Mouse (Mus musculus) CH12.LX (cell line): ENCODE data around the gene Smyd3. TPM values are rescaled to one million over a fixed set of nuclear protein-coding genes. Genes with fewer than 3 reads are reported as not detected.
"Not testable (repeated sequence)": the region's sequence is repeated elsewhere in the genome, so short reads cannot be mapped to it uniquely, and the experiment has no call there.

Experiments used
- DNase-seq: peaks from one replicate; pipeline ENCODE4 v3.0.0-alpha.2; 2013; ENCODE audit errors: extremely low read depth
- H3K27ac ChIP-seq: 2 replicates; pipeline ENCODE4 v1.5.1; 2012; ENCODE audit warnings: low read depth, mild to moderate bottlenecking, control low read depth, moderate library complexity; ENCODE audit not compliant: insufficient read depth
- H3K27me3 ChIP-seq: replicated peaks from 2 replicates; pipeline ENCODE3; 2012; ENCODE audit warnings: inconsistent platforms
- H3K36me3 ChIP-seq, 2 experiments: replicated peaks in 1 of 2; 2 replicates each; pipeline versions ENCODE3 to v1.6.1; 2012; ENCODE audit warnings: inconsistent platforms in 1 of 2, low read length in 1 of 2, mild to moderate bottlenecking in 1 of 2, mixed read lengths in 1 of 2, moderate library complexity in 1 of 2; ENCODE audit not compliant: control insufficient read depth in 1 of 2, insufficient read depth in 1 of 2
- H3K4me1 ChIP-seq, 2 experiments: 2 replicates each; pipeline ENCODE4 v1.6.1; 2012; ENCODE audit warnings: inconsistent platforms in 1 of 2, moderate library complexity in 1 of 2; ENCODE audit not compliant: insufficient read depth in 2 of 2, control insufficient read depth in 1 of 2
- H3K4me2 ChIP-seq: 2 replicates; pipeline ENCODE4 v1.6.1; 2012; ENCODE audit warnings: low read depth, mild to moderate bottlenecking, control low read depth; ENCODE audit not compliant: poor library complexity, insufficient read depth, severe bottlenecking
- H3K4me3 ChIP-seq, 3 experiments: fragments of 150-350 bp in 1 of 3; sonication (generic) in 1 of 3; replicated peaks in 1 of 3; 2 replicates each; pipeline versions ENCODE3 to v1.5.1; 2011 to 2012; ENCODE audit warnings: low read depth in 2 of 3, low read length in 2 of 3, mild to moderate bottlenecking in 2 of 3, moderate library complexity in 2 of 3, control low read depth in 1 of 3, improper control_type of control experiment in 1 of 3, inconsistent platforms in 1 of 3, mixed read lengths in 1 of 3; ENCODE audit not compliant: poor library complexity in 1 of 3
- H3K79me2 ChIP-seq: replicated peaks from 2 replicates; pipeline ENCODE4 v1.6.1; 2012; ENCODE audit warnings: mild to moderate bottlenecking, moderate library complexity; ENCODE audit not compliant: control insufficient read depth, poor library complexity, insufficient read depth, severe bottlenecking; ENCODE audit errors: extremely low read depth
- H3K9ac ChIP-seq: 2 replicates; pipeline ENCODE4 v1.6.1; 2012; ENCODE audit warnings: low read depth, mild to moderate bottlenecking, control low read depth, moderate library complexity; ENCODE audit not compliant: insufficient read depth
- H3K9me3 ChIP-seq: replicated peaks from 2 replicates; pipeline ENCODE3; 2012; ENCODE audit warnings: low read length, inconsistent platforms, mixed read lengths
- BHLHE40 ChIP-seq: IDR thresholded peaks from 2 replicates; pipeline ENCODE4 v1.6.1; 2011; ENCODE audit warnings: mild to moderate bottlenecking, low read depth, low read length, improper control_type of control experiment
- CHD2 ChIP-seq: IDR thresholded peaks from 2 replicates; pipeline ENCODE4 v1.6.1; 2011; ENCODE audit warnings: low read length, improper control_type of control experiment
- CTCF ChIP-seq, 2 experiments: IDR thresholded peaks in 1 of 2; conservative IDR thresholded peaks in 1 of 2; 2 replicates each; pipeline ENCODE4 v1.5.1; 2011 to 2012; ENCODE audit warnings: low read depth in 2 of 2, low read length in 2 of 2, improper control_type of control experiment in 1 of 2, inconsistent platforms in 1 of 2, mild to moderate bottlenecking in 1 of 2, moderate library complexity in 1 of 2
- HCFC1 ChIP-seq: IDR thresholded peaks from 2 replicates; pipeline ENCODE4 v1.6.1; 2012; ENCODE audit warnings: low read depth, mild to moderate bottlenecking, inconsistent platforms, low read length, improper control_type of control experiment
- IRF4 ChIP-seq: IDR thresholded peaks from 2 replicates; pipeline ENCODE4 v1.6.1; 2014; ENCODE audit warnings: low read depth, mild to moderate bottlenecking, inconsistent platforms, low read length, improper control_type of control experiment
- KAT2A ChIP-seq: IDR thresholded peaks from 2 replicates; pipeline ENCODE4 v1.6.1; 2012; ENCODE audit warnings: low read length, improper control_type of control experiment, inconsistent platforms; ENCODE audit not compliant: insufficient replicate concordance
- SIN3A ChIP-seq: IDR thresholded peaks from 2 replicates; pipeline ENCODE4 v1.6.1; 2012; ENCODE audit warnings: low read length, improper control_type of control experiment, inconsistent platforms
- UBTF ChIP-seq: IDR thresholded peaks from 2 replicates; pipeline ENCODE4 v1.6.1; 2012; ENCODE audit warnings: low read depth, mild to moderate bottlenecking, inconsistent platforms, low read length, improper control_type of control experiment, moderate library complexity
- ZMIZ1 ChIP-seq: IDR thresholded peaks from 2 replicates; pipeline ENCODE4 v1.6.1; 2012; ENCODE audit warnings: low read depth, mild to moderate bottlenecking, inconsistent platforms, low read length, improper control_type of control experiment
- dilution Hi-C: fragments of 300-500 bp; cut with MboI; formaldehyde crosslinking; loops from 2 replicates; pipeline ENCODE4 v1.14.3; 2020; ENCODE audit warnings: low sequenced_read_pairs; ENCODE audit not compliant: extremely low pct_unique_long_range_greater_than_20kb, extremely low pct_ligation_motif_present
- in situ Hi-C: fragments of 300-500 bp; cut with MboI; formaldehyde crosslinking; loops from 3 replicates; pipeline ENCODE4 v1.14.3; 2019; ENCODE audit warnings: low sequenced_read_pairs, low pct_ligation_motif_present, low pct_unique_long_range_greater_than_20kb, mixed read lengths
- polyA plus RNA-seq: library from polyadenylated mRNA; unstranded; fragments of >175 nt; gene quantifications from 2 replicates; pipeline ENCODE4 v1.2.1, GENCODE M21; 2012; ENCODE audit warnings: low read depth; ENCODE audit not compliant: insufficient read length
- total RNA-seq, 2 experiments: library from RNA; depleted of rRNA; stranded (reverse); fragments of 300-350 nt in 1 of 2; fragments of >200 nt in 1 of 2; gene quantifications; 2 replicates each; pipeline ENCODE4 v1.2.3; 2012 to 2014

Smyd3 gene
- total and polyA plus RNA-seq, 3 experiments: 11.4 to 12.5 (median 11.8) TPM

GRCm38 (mm10) chr1:179295626-179296025 is 222.2 kb downstream of the Smyd3 start:
- no peak overlapping the region for H3K27ac ChIP-seq
- dilution Hi-C loops (no loop called here), in situ Hi-C loops (no loop called here)
- DNase-seq: no peak
- TF ChIP-seq BHLHE40: no peak
- TF ChIP-seq UBTF: no peak
- TF ChIP-seq KAT2A: no peak
- no peak for TF ChIP-seq SIN3A
- TF ChIP-seq CTCF (conservative IDR thresholded peaks at IDR 0.05 in 1 of 2, IDR thresholded peaks at IDR 0.05 in 1 of 2; ENCODE audit: low read depth in 2 of 2, low read length in 2 of 2): no peak
- no peaks in the 10 kb centered on the region for H3K36me3 ChIP-seq
- H3K27me3 ChIP-seq: no peaks in the 10 kb centered on the region
- H3K4me3 ChIP-seq: no peak overlapping the region
- no peaks in the 10 kb centered on the region for H3K4me1 ChIP-seq
- H3K9me3 ChIP-seq: peaks cover 3% of the 10 kb centered on the region
- H3K9ac ChIP-seq: no peak overlapping the region
- H3K4me2 ChIP-seq: no peak overlapping the region
- H3K79me2 ChIP-seq: no peaks in the 10 kb centered on the region

GRCm38 (mm10) chr1:179293772-179294353 is 224.0 kb downstream of the Smyd3 start:
- peaks cover 6% of the 10 kb centered on the region for H3K9me3 ChIP-seq
- in situ Hi-C loops (no loop called here), dilution Hi-C loops (no loop called here)
- no peaks in the 10 kb centered on the region for H3K4me1 ChIP-seq
- H3K27ac ChIP-seq: no peak overlapping the region
- no peaks in the 10 kb centered on the region for H3K79me2 ChIP-seq
- H3K9ac ChIP-seq: no peak overlapping the region
- no peaks in the 10 kb centered on the region for H3K36me3 ChIP-seq
- H3K4me2 ChIP-seq: no peak overlapping the region
- H3K4me3 ChIP-seq: no peak overlapping the region
- DNase-seq: no peak
- TF ChIP-seq HCFC1 (no peak), CHD2 (no peak), ZMIZ1 (no peak), IRF4 (no peak)
- H3K27me3 ChIP-seq: no peaks in the 10 kb centered on the region

DNA sequence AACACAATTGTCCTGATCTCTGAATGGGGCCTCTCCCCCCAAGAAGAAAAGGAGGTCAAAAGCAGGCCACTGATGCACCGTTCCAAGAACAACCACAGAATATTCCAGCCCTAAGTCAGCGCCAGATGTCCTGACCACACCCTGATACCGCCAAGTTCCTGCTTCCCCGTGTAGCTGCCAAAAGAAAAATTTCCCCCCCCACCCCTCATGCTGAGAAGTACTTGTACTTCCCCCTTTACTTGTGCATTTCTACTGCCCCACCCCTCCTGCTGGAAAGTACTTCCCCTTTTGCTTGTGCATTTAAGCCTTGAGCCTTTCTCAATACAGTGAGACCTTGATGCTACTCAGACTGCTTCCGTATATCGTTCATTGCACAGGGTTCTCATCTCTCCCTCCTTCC is 227.7 kb downstream of the Smyd3 start:
- not testable (repeated sequence) for H3K4me2 ChIP-seq

More for the DNA sequence above, 227.7 kb downstream of the Smyd3 start:
- H3K9me3 ChIP-seq, H3K4me3 ChIP-seq, DNase-seq, in situ Hi-C loops, H3K36me3 ChIP-seq, H3K27me3 ChIP-seq, H3K9ac ChIP-seq, H3K79me2 ChIP-seq, H3K4me1 ChIP-seq, dilution Hi-C loops, H3K27ac ChIP-seq: not testable (repeated sequence)
